Mouse (Mus musculus) limb, embryonic 14.5 days (tissue): ENCODE measurements around the gene Hist1h2ac. TPM values are rescaled to one million over a fixed set of nuclear protein-coding genes. Genes with fewer than 3 reads are reported as not detected.
A peak's percentile ranks its signal among the peaks of the same experiment; 100 is the strongest.

ENCODE experiments used
- ATAC-seq: fragments of 200-750 bp; cut with Nextera tagmentation; 2 replicates; pipeline ENCODE4 v1.8.0; 2017; ENCODE audit warnings: low read depth, moderate number of reproducible peaks, moderate TSS enrichment; ENCODE audit not compliant: low FRiP score
- DNase-seq: peaks from one replicate; pipeline ENCODE4 v3.0.0-alpha.2; 2015; ENCODE audit warnings: low spot score
- H3K27ac ChIP-seq: fragments of 300-500 bp; sonication (generic); replicated peaks from 2 replicates; pipeline ENCODE4 v1.5.1; 2014; ENCODE audit warnings: low read depth, mild to moderate bottlenecking, low read length, moderate library complexity, mixed read lengths
- H3K27me3 ChIP-seq: fragments of 300-500 bp; sonication (generic); 2 replicates; pipeline ENCODE4 v1.6.1; 2014; ENCODE audit warnings: low read length, mixed read lengths; ENCODE audit not compliant: control insufficient read depth, insufficient read depth
- H3K36me3 ChIP-seq: fragments of 300-500 bp; sonication (generic); 2 replicates; pipeline ENCODE4 v1.6.1; 2014; ENCODE audit warnings: mild to moderate bottlenecking, low read length, moderate library complexity, mixed read lengths; ENCODE audit not compliant: control insufficient read depth, insufficient read depth
- H3K4me1 ChIP-seq: fragments of 300-500 bp; sonication (generic); 2 replicates; pipeline ENCODE4 v1.6.1; 2014; ENCODE audit warnings: antibody characterized with exemption, low read length, mixed read lengths; ENCODE audit not compliant: control insufficient read depth, insufficient read depth
- H3K4me2 ChIP-seq: fragments of 300-500 bp; sonication (generic); replicated peaks from 2 replicates; pipeline ENCODE4 v1.6.1; 2014; ENCODE audit warnings: low read depth, mild to moderate bottlenecking, low read length, moderate library complexity; ENCODE audit not compliant: severe bottlenecking
- H3K4me3 ChIP-seq: fragments of 300-500 bp; sonication (generic); replicated peaks from 2 replicates; pipeline ENCODE4 v1.5.1; 2014; ENCODE audit warnings: low read length
- H3K9ac ChIP-seq: fragments of 300-500 bp; sonication (generic); 2 replicates; pipeline ENCODE4 v1.6.1; 2014; ENCODE audit warnings: mild to moderate bottlenecking, low read depth, low read length, moderate library complexity; ENCODE audit not compliant: severe bottlenecking
- H3K9me3 ChIP-seq: fragments of 300-500 bp; sonication (generic); 2 replicates; pipeline ENCODE4 v1.6.1; 2016; ENCODE audit warnings: low read length; ENCODE audit not compliant: control insufficient read depth
- POLR2A ChIP-seq: fragments of 200-500 bp; IDR thresholded peaks from 2 replicates; pipeline ENCODE4 v1.8.0; 2012; ENCODE audit warnings: inconsistent platforms, mild to moderate bottlenecking, moderate library complexity, borderline replicate concordance; ENCODE audit not compliant: insufficient read depth, insufficient read length; ENCODE audit errors: extremely low read depth
- WGBS: fragments of 180-500 bp; shearing (Covaris S2); extraction: QIAGEN DNeasy Blood & Tissue Kit; methylation state at CpG from one replicate; pipeline ENCODE4 v1.1.7; 2014; 5-methylcytosine and 5-hydroxymethylcytosine counted together
- polyA plus RNA-seq, 2 experiments: library from polyadenylated mRNA; depleted of rRNA in 1 of 2; stranded (reverse) in 1 of 2; unstranded in 1 of 2; fragments of >200 nt; fragmentation: Nextera tagmentation in 1 of 2; extraction: Ambion mirVana in 1 of 2; gene quantifications; 2 replicates each; pipeline versions ENCODE4 v1.2.1 to v1.2.3; 2012 to 2014

The Hist1h2ac gene
- polyA plus RNA-seq, 2 experiments = 0.78 to 1.6 TPM

GRCm38 (mm10) chr13:23695514-23695913 lies 11.8 kb upstream of the Hist1h2ac start, which contains the start of gene Hist1h1t:
Gene Hist1h1t, plus strand, starts transcription at chr13:23695814.
- Histone ChIP-seq H3K27me3 (no peaks in the 10 kb centered on the region), H3K4me3 (no peak within 1 kb of the TSS), H3K27ac (no peak within 1 kb of the TSS), H3K4me2 (peak within 1 kb of the TSS; percentile 1), H3K4me1 (peaks cover 8% of the 10 kb centered on the region; the same call in 1 of the 2 replicates), H3K9me3 (no peaks in the 10 kb centered on the region), H3K36me3 (no peaks in the 10 kb centered on the region), H3K9ac (no peak within 1 kb of the TSS)
- DNase-seq (no peak), ATAC-seq (no peak)
- WGBS = 47% methylated on average over 13 of the region's 13 CpGs
- no peak for TF ChIP-seq POLR2A

- Histone ChIP-seq H3K9ac (no peak overlapping the region), H3K9me3 (no peaks in the 10 kb centered on the region), H3K27ac (no peak overlapping the region), H3K27me3 (no peaks in the 10 kb centered on the region), H3K4me2 (no peak overlapping the region), H3K36me3 (no peaks in the 10 kb centered on the region), H3K4me3 (no peak overlapping the region), H3K4me1 (peaks cover 8% of the 10 kb centered on the region; the same call in 1 of the 2 replicates)
- no peak for DNase-seq
- no peak for TF ChIP-seq POLR2A
- 93% methylated on average over 9 of the region's 9 CpGs for WGBS
- ATAC-seq = no peak
These were observed 11.2 kb upstream of the Hist1h2ac start for GRCm38 (mm10) chr13:23694956-23695355.

- Histone ChIP-seq H3K4me3 (no peak overlapping the region), H3K9ac (no peak overlapping the region), H3K4me1 (peaks cover 8% of the 10 kb centered on the region; the same call in 1 of the 2 replicates), H3K9me3 (no peaks in the 10 kb centered on the region), H3K27ac (no peak overlapping the region), H3K4me2 (no peak overlapping the region), H3K27me3 (no peaks in the 10 kb centered on the region), H3K36me3 (no peaks in the 10 kb centered on the region)
- TF ChIP-seq POLR2A = no peak
- no peak for ATAC-seq
- DNase-seq = no peak
- WGBS = 70% methylated on average over 6 of the region's 6 CpGs
These were observed 10.2 kb upstream of the Hist1h2ac start for GRCm38 (mm10) chr13:23693856-23694440.

GRCm38 (mm10) chr13:23689459-23689858 lies 5.7 kb upstream of the Hist1h2ac start:
- no peaks in the 10 kb centered on the region for H3K36me3 ChIP-seq
- 68% methylated on average over 2 of the region's 2 CpGs for WGBS
- DNase-seq (no peak), ATAC-seq (no peak)
- no peaks in the 10 kb centered on the region for H3K9me3 ChIP-seq
- TF ChIP-seq POLR2A = no peak
- no peaks in the 10 kb centered on the region for H3K27me3 ChIP-seq
- no peak overlapping the region for H3K4me3 ChIP-seq
- H3K4me2 ChIP-seq = no peak overlapping the region
- H3K4me1 ChIP-seq = peaks cover 12% of the 10 kb centered on the region
- H3K9ac ChIP-seq = no peak overlapping the region
- no peak overlapping the region for H3K27ac ChIP-seq

GRCm38 (mm10) chr13:23688956-23689355 lies 5.2 kb upstream of the Hist1h2ac start:
- WGBS = 90% methylated on average over 2 of the region's 2 CpGs
- no peak for DNase-seq
- H3K9ac ChIP-seq = no peak overlapping the region

More at GRCm38 (mm10) chr13:23688956-23689355, 5.2 kb upstream of the Hist1h2ac start:
- H3K4me1 ChIP-seq = peaks cover 12% of the 10 kb centered on the region
- H3K4me2 ChIP-seq = no peak overlapping the region
- H3K4me3 ChIP-seq = no peak overlapping the region
- no peak overlapping the region for H3K27ac ChIP-seq
- no peak for ATAC-seq
- H3K9me3 ChIP-seq = no peaks in the 10 kb centered on the region
- no peak for TF ChIP-seq POLR2A
- no peaks in the 10 kb centered on the region for H3K36me3 ChIP-seq
- H3K27me3 ChIP-seq = no peaks in the 10 kb centered on the region
